Mouse (Mus musculus) embryonic fibroblast, embryonic 13.5 days (primary cell): ENCODE data around the gene Sel1l.

Experiments
- CTCF ChIP-seq: IDR thresholded peaks from 2 replicates; pipeline ENCODE4 v1.5.1; 2011; ENCODE audit warnings: mild to moderate bottlenecking, control low read depth, low read length, moderate library complexity, borderline replicate concordance; ENCODE audit not compliant: insufficient read depth
- POLR2A ChIP-seq: IDR thresholded peaks from 2 replicates; pipeline ENCODE4 v1.6.1; 2011; ENCODE audit warnings: low read depth, mild to moderate bottlenecking, control low read depth, low read length, moderate library complexity

DNA sequence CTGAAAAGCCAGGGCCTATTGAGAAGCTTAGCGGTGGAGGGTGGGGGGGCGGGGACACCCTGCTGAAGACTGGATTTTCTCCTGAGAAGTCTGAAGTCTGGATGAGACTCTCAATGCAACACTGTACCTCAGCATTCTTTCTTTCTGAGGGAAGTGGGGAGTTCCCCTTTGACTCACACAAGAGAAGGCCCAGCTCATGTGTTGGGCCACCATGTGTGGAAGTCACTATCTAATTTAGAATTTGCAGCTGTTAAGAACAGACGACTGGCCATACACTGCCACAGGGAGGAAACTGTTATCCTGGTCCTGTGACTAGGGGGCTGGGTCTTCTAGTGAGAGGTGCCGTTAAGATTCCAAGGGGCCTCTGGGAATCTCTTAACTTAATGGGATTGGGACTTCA lies 20.4 kb upstream of the Sel1l start:
- TF ChIP-seq CTCF (no peak), POLR2A (no peak)
